Mouse (Mus musculus): ENCODE data around the gene Errfi1. TPM values are rescaled to one million over a fixed set of nuclear protein-coding genes. Genes with fewer than 3 reads are reported as not detected.

Errfi1 gene
- polyA plus RNA-seq (2012; ENCODE audit: insufficient read depth, insufficient read length, low replicate concordance, missing spikeins) = not detected in 2 replicates

GRCm38 (mm10) chr4:150853680-150854461 is at the start of gene Errfi1:
TSS of gene Errfi1 (plus strand) at chr4:150853919.
- Histone ChIP-seq H3K4me3 (ENCODE audit: insufficient read depth, low read depth, low read length) (peak within 1 kb of the TSS; percentile 77), H3K4me1 (ENCODE audit: control insufficient read depth, insufficient read depth, low read length) (peaks cover 8% of the 10 kb centered on the region), H3K27ac (ENCODE audit: insufficient read depth, low read depth, low read length) (0 out of 2 replicates have a peak within 1 kb of the TSS, but pooled peaks have one; percentile 10)
- 73% methylated on average over 13 of the region's 13 CpGs for WGBS
- no peak for TF ChIP-seq POLR2A (IDR thresholded peaks at IDR 0.05; ENCODE audit: insufficient read depth, low read depth, low read length)
- TF ChIP-seq CTCF (IDR thresholded peaks at IDR 0.05; ENCODE audit: insufficient read depth, low read depth, low read length) = no peak

DNA sequence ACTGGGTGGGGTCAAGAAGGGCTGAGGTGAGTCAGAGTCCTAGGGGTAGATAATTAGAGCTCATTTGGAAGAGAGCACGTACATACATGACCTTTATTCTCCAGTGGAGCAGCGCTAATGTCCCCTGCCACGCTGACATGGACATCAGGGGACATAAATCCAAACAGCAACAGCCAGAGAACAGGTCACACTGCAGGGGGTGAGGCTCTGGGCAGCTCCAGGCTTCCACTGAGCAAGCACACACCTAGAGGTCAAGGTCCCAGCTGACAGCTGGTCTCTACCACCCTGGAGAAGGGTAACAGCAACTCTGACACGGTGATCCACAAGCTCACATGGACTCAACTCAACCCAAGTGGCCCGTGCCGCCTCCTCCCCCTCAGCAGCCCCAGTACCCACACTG is 49.5 kb upstream of the Errfi1 start:
- Histone ChIP-seq H3K27ac (ENCODE audit: insufficient read depth, low read depth, low read length) (no peak overlapping the region), H3K4me1 (ENCODE audit: control insufficient read depth, insufficient read depth, low read length) (peaks cover 21% of the 10 kb centered on the region), H3K4me3 (ENCODE audit: insufficient read depth, low read depth, low read length) (no peak overlapping the region)
- TF ChIP-seq POLR2A (IDR thresholded peaks at IDR 0.05; ENCODE audit: insufficient read depth, low read depth, low read length) (no peak), CTCF (IDR thresholded peaks at IDR 0.05; ENCODE audit: insufficient read depth, low read depth, low read length) (no peak)
- 85% methylated on average over 6 of the region's 6 CpGs for WGBS

DNA sequence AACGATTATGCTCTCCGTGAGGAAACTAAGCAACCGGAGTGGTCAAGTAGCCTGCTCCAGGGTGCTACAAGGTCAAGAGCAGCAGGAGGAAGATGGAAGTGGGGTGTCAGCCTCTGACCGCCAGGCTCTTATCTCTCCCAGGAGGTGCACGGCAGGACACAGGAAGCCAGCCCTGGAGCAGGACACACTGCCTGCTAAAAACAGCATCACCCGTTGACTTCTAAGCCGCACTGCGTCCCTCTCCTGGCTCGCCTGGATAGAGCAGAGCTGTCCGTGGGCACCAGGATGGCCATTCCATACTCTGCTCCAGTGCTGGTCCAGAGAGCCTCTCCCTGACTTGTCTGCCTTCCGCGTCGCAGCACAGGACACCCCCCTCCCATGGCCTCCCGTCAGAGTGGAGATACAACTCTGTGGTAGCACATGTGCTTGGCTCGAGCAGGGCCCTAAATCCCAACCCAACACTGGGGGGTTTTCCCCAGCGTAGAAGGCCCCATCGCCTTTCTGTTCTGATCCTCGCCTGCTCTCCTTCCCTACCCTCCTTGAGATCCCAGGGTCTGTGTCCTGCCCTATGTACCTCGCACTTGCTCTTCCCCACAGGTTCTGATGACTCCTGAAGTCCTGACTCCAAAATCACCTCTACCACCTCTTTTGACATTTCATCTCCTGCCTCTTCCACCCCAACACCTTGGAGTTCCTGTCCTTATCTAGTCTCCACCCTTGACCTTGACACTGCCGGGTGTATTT is 45.8 kb upstream of the Errfi1 start:
- 86% methylated on average over 20 of the region's 20 CpGs for WGBS
- Histone ChIP-seq H3K4me1 (ENCODE audit: control insufficient read depth, insufficient read depth, low read length) (peaks cover 13% of the 10 kb centered on the region), H3K4me3 (ENCODE audit: insufficient read depth, low read depth, low read length) (no peak overlapping the region), H3K27ac (ENCODE audit: insufficient read depth, low read depth, low read length) (no peak overlapping the region)
- TF ChIP-seq CTCF (IDR thresholded peaks at IDR 0.05; ENCODE audit: insufficient read depth, low read depth, low read length) (no peak), POLR2A (IDR thresholded peaks at IDR 0.05; ENCODE audit: insufficient read depth, low read depth, low read length) (no peak)

GRCm38 (mm10) chr4:150808471-150808847 is 45.3 kb upstream of the Errfi1 start:
- 28% methylated on average over 12 of the region's 12 CpGs for WGBS
- Histone ChIP-seq H3K4me1 (ENCODE audit: control insufficient read depth, insufficient read depth, low read length) (peaks cover 13% of the 10 kb centered on the region), H3K27ac (ENCODE audit: insufficient read depth, low read depth, low read length) (no peak overlapping the region), H3K4me3 (ENCODE audit: insufficient read depth, low read depth, low read length) (no peak overlapping the region)
- TF ChIP-seq CTCF (IDR thresholded peaks at IDR 0.05; ENCODE audit: insufficient read depth, low read depth, low read length) = no peak
- TF ChIP-seq POLR2A (IDR thresholded peaks at IDR 0.05; ENCODE audit: insufficient read depth, low read depth, low read length) = no peak

DNA sequence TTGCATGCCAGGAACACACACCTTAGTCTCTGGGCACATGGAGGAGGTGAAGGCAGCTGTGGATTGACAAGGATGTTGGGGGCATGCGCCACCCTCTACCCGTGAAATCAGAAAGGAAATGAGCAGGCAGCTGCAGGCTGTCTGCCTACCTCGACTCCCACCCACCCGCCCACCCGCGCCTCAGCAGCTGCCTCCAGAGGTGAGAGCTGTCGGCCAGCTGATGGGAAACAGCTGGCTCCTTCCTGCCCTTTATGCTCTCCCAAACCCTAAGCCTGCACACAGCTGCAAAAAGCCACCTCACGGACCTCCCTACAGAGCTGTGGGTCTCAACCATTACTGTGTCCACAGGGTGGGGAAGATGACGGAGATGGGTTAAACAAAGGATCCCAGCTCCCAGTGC is 44.4 kb upstream of the Errfi1 start:
- TF ChIP-seq POLR2A (IDR thresholded peaks at IDR 0.05; ENCODE audit: insufficient read depth, low read depth, low read length) = no peak
- TF ChIP-seq CTCF (IDR thresholded peaks at IDR 0.05; ENCODE audit: insufficient read depth, low read depth, low read length) = no peak
- no peak overlapping the region for H3K4me3 ChIP-seq (ENCODE audit: insufficient read depth, low read depth, low read length)
- H3K4me1 ChIP-seq (ENCODE audit: control insufficient read depth, insufficient read depth, low read length) = peaks cover 13% of the 10 kb centered on the region
- WGBS = 49% methylated on average over 9 of the region's 9 CpGs
- H3K27ac ChIP-seq (ENCODE audit: insufficient read depth, low read depth, low read length) = no peak overlapping the region

- 95% methylated on average over 4 of the region's 4 CpGs for WGBS
- Histone ChIP-seq H3K27ac (ENCODE audit: insufficient read depth, low read depth, low read length) (no peak overlapping the region), H3K4me3 (ENCODE audit: insufficient read depth, low read depth, low read length) (no peak overlapping the region), H3K4me1 (ENCODE audit: control insufficient read depth, insufficient read depth, low read length) (peaks cover 21% of the 10 kb centered on the region)
- no peak for TF ChIP-seq POLR2A (IDR thresholded peaks at IDR 0.05; ENCODE audit: insufficient read depth, low read depth, low read length)
- TF ChIP-seq CTCF (IDR thresholded peaks at IDR 0.05; ENCODE audit: insufficient read depth, low read depth, low read length) = no peak
Measured at GRCm38 (mm10) chr4:150815144-150815543, 38.6 kb upstream of the Errfi1 start.

- H3K4me1 ChIP-seq (ENCODE audit: control insufficient read depth, insufficient read depth, low read length) = peaks cover 24% of the 10 kb centered on the region
- TF ChIP-seq POLR2A (IDR thresholded peaks at IDR 0.05; ENCODE audit: insufficient read depth, low read depth, low read length) (no peak), CTCF (IDR thresholded peaks at IDR 0.05; ENCODE audit: insufficient read depth, low read depth, low read length) (no peak)
- H3K27ac ChIP-seq (ENCODE audit: insufficient read depth, low read depth, low read length) = no peak overlapping the region
- H3K4me3 ChIP-seq (ENCODE audit: insufficient read depth, low read depth, low read length) = no peak overlapping the region
- 73% methylated on average over 13 of the region's 13 CpGs for WGBS
Measured at GRCm38 (mm10) chr4:150816414-150816951, 37.2 kb upstream of the Errfi1 start.

GRCm38 (mm10) chr4:150819126-150819910 is 34.4 kb upstream of the Errfi1 start:
- H3K4me3 ChIP-seq (ENCODE audit: insufficient read depth, low read depth, low read length) = no peak overlapping the region
- no peak for TF ChIP-seq POLR2A (IDR thresholded peaks at IDR 0.05; ENCODE audit: insufficient read depth, low read depth, low read length)
- no peak overlapping the region for H3K27ac ChIP-seq (ENCODE audit: insufficient read depth, low read depth, low read length)
- 67% methylated on average over 12 of the region's 12 CpGs for WGBS
- H3K4me1 ChIP-seq (ENCODE audit: control insufficient read depth, insufficient read depth, low read length) = peaks cover 26% of the 10 kb centered on the region
